Mouse (Mus musculus): ENCODE data around the gene Ntrk2. TPM values are rescaled to one million over a fixed set of nuclear protein-coding genes. Genes with fewer than 3 reads are reported as not detected.

Ntrk2 gene
- polyA plus RNA-seq, 1 experiment: 214 TPM

DNA sequence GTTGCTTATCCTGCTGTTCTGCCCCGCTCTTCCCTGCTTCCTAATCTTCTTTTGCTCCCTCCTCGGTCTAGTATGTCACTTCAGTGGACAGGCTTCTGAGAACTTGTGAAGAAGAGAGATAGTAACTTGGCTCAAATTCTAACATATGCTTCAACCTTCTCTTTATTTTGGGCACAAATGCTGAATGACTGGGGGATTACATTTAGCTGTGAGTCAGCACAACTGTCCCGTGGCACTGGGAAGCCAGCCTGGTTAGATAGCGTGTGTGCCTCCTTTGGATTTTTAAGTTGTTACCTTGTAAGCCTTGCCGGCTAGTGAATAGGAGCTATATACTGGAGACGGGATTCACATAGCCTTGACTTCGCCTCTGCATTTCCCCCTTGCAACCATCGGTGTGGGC is 79.7 kb downstream of the Ntrk2 start:
- TF ChIP-seq CTCF (IDR thresholded peaks at IDR 0.05; ENCODE audit: extremely low read depth, insufficient read depth, low read length) (no peak), POLR2A (IDR thresholded peaks at IDR 0.05; ENCODE audit: extremely low read depth, insufficient read depth, low read length) (no peak)
- Histone ChIP-seq H3K4me3 (ENCODE audit: insufficient read depth, low read length) (no peak overlapping the region), H3K27ac (ENCODE audit: insufficient read depth, low read length) (no peak overlapping the region), H3K4me1 (ENCODE audit: control insufficient read depth, insufficient read depth, low read length) (peaks cover 12% of the 10 kb centered on the region)

- TF ChIP-seq POLR2A (IDR thresholded peaks at IDR 0.05; ENCODE audit: extremely low read depth, insufficient read depth, low read length) (no peak), CTCF (IDR thresholded peaks at IDR 0.05; ENCODE audit: extremely low read depth, insufficient read depth, low read length) (no peak)
- no peak overlapping the region; the same call in 1 of the 2 replicates for H3K27ac ChIP-seq (ENCODE audit: insufficient read depth, low read length)
- peaks cover 8% of the 10 kb centered on the region; the same call in 1 of the 2 replicates for H3K4me1 ChIP-seq (ENCODE audit: control insufficient read depth, insufficient read depth, low read length)
- no peak overlapping the region for H3K4me3 ChIP-seq (ENCODE audit: insufficient read depth, low read length)
Observed at GRCm38 (mm10) chr13:58896254-58896910, 90.0 kb downstream of the Ntrk2 start.

- Histone ChIP-seq H3K4me3 (ENCODE audit: insufficient read depth, low read length) (no peak overlapping the region), H3K27ac (ENCODE audit: insufficient read depth, low read length) (no peak overlapping the region), H3K4me1 (ENCODE audit: control insufficient read depth, insufficient read depth, low read length) (peaks cover 13% of the 10 kb centered on the region)
- TF ChIP-seq POLR2A (IDR thresholded peaks at IDR 0.05; ENCODE audit: extremely low read depth, insufficient read depth, low read length) (no peak), CTCF (IDR thresholded peaks at IDR 0.05; ENCODE audit: extremely low read depth, insufficient read depth, low read length) (no peak)
Observed at GRCm38 (mm10) chr13:58899337-58899736, 93.0 kb downstream of the Ntrk2 start.

DNA sequence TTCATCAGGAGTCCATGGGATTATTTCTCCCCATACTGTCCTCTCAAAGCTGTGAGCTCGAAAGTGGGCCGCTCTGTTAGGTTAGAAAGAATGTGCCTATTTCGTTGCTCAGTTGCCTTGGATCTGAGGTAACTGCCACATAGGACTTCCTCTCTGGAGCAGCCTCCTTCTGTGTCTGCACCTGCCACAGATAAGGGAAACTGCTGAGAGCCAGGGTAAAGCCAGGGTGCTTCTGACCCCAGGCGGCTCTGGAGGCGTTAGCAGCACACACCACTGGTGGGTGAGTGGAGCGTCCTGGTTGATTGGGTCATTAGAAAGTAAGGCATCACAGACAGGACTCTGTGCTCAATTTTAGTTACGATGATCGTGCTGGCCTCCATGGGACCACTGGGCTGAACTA is 95.9 kb downstream of the Ntrk2 start:
- no peak for TF ChIP-seq POLR2A (IDR thresholded peaks at IDR 0.05; ENCODE audit: extremely low read depth, insufficient read depth, low read length)
- no peak for TF ChIP-seq CTCF (IDR thresholded peaks at IDR 0.05; ENCODE audit: extremely low read depth, insufficient read depth, low read length)
- H3K4me3 ChIP-seq (ENCODE audit: insufficient read depth, low read length): no peak overlapping the region
- peaks cover 15% of the 10 kb centered on the region for H3K4me1 ChIP-seq (ENCODE audit: control insufficient read depth, insufficient read depth, low read length)
- H3K27ac ChIP-seq (ENCODE audit: insufficient read depth, low read length): no peak overlapping the region

GRCm38 (mm10) chr13:58904742-58905735 is 98.7 kb downstream of the Ntrk2 start:
- Histone ChIP-seq H3K4me3 (ENCODE audit: insufficient read depth, low read length) (no peak overlapping the region), H3K4me1 (ENCODE audit: control insufficient read depth, insufficient read depth, low read length) (peaks cover 15% of the 10 kb centered on the region), H3K27ac (ENCODE audit: insufficient read depth, low read length) (no peak overlapping the region)
- no peak for TF ChIP-seq POLR2A (IDR thresholded peaks at IDR 0.05; ENCODE audit: extremely low read depth, insufficient read depth, low read length)
- no peak for TF ChIP-seq CTCF (IDR thresholded peaks at IDR 0.05; ENCODE audit: extremely low read depth, insufficient read depth, low read length)

DNA sequence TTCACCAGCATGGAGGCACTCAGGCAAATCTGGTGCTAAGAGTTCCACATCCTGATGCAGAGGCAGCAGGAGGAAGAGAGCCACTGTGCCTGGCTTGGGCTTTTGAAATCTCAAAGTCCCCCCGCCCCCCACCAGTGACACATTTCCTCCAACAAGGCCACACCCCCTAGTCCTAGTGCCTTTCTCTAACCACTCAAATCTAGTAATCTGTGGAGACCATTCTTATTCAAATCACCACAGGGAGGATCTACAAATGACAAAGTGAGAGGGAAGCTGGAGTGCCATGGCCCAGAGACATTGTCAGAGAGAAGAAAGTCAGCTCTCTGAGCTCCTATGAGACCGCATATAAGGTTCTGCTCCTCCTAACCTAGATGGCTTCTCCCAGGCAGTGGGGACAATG is 105.6 kb downstream of the Ntrk2 start:
- TF ChIP-seq CTCF (IDR thresholded peaks at IDR 0.05; ENCODE audit: extremely low read depth, insufficient read depth, low read length) (no peak), POLR2A (IDR thresholded peaks at IDR 0.05; ENCODE audit: extremely low read depth, insufficient read depth, low read length) (no peak)
- Histone ChIP-seq H3K27ac (ENCODE audit: insufficient read depth, low read length) (no peak overlapping the region), H3K4me1 (ENCODE audit: control insufficient read depth, insufficient read depth, low read length) (peaks cover 2% of the 10 kb centered on the region), H3K4me3 (ENCODE audit: insufficient read depth, low read length) (no peak overlapping the region)

DNA sequence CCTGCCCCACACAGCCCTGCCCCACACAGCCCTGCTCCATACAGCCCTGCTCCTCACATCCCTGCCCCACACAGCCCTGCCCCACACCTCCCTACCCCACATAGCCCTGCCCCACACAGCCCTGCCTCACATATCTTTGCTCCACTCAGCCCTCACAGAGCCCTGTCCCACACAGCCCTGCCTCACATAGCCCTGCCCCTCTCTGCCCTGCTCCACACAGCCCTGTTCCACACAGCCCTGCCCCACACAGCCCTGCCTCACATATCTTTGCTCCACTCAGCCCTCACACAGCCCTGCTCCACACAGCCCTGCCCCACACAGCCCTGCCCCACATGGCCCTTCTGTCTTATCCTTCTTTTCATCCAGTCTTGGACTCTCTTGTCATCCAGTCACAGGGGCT is 106.2 kb downstream of the Ntrk2 start:
- TF ChIP-seq POLR2A (IDR thresholded peaks at IDR 0.05; ENCODE audit: extremely low read depth, insufficient read depth, low read length): no peak
- TF ChIP-seq CTCF (IDR thresholded peaks at IDR 0.05; ENCODE audit: extremely low read depth, insufficient read depth, low read length): no peak
- no peak overlapping the region for H3K4me3 ChIP-seq (ENCODE audit: insufficient read depth, low read length)

GRCm38 (mm10) chr13:58914061-58914814 is 107.9 kb downstream of the Ntrk2 start:
- Histone ChIP-seq H3K4me3 (ENCODE audit: insufficient read depth, low read length) (no peak overlapping the region), H3K27ac (ENCODE audit: insufficient read depth, low read length) (no peak overlapping the region), H3K4me1 (ENCODE audit: control insufficient read depth, insufficient read depth, low read length) (peaks cover 2% of the 10 kb centered on the region)
- TF ChIP-seq POLR2A (IDR thresholded peaks at IDR 0.05; ENCODE audit: extremely low read depth, insufficient read depth, low read length) (no peak), CTCF (IDR thresholded peaks at IDR 0.05; ENCODE audit: extremely low read depth, insufficient read depth, low read length) (no peak)

More for the DNA sequence above, 106.2 kb downstream of the Ntrk2 start:
- no peak overlapping the region for H3K27ac ChIP-seq (ENCODE audit: insufficient read depth, low read length)
- H3K4me1 ChIP-seq (ENCODE audit: control insufficient read depth, insufficient read depth, low read length): peaks cover 2% of the 10 kb centered on the region

GRCm38 (mm10) chr13:58916348-58916747 is 110.0 kb downstream of the Ntrk2 start:
- no peak overlapping the region for H3K27ac ChIP-seq (ENCODE audit: insufficient read depth, low read length)
- TF ChIP-seq POLR2A (IDR thresholded peaks at IDR 0.05; ENCODE audit: extremely low read depth, insufficient read depth, low read length) (no peak), CTCF (IDR thresholded peaks at IDR 0.05; ENCODE audit: extremely low read depth, insufficient read depth, low read length) (no peak)
- no peak overlapping the region for H3K4me3 ChIP-seq (ENCODE audit: insufficient read depth, low read length)
- peaks cover 2% of the 10 kb centered on the region for H3K4me1 ChIP-seq (ENCODE audit: control insufficient read depth, insufficient read depth, low read length)
